Mouse (Mus musculus): ENCODE results near the gene Ssc4d. TPM values are rescaled to one million over a fixed set of nuclear protein-coding genes. Genes with fewer than 3 reads are reported as not detected.

Ssc4d gene
- polyA plus RNA-seq, 2 experiments = 2.6 to 6.6 TPM

DNA sequence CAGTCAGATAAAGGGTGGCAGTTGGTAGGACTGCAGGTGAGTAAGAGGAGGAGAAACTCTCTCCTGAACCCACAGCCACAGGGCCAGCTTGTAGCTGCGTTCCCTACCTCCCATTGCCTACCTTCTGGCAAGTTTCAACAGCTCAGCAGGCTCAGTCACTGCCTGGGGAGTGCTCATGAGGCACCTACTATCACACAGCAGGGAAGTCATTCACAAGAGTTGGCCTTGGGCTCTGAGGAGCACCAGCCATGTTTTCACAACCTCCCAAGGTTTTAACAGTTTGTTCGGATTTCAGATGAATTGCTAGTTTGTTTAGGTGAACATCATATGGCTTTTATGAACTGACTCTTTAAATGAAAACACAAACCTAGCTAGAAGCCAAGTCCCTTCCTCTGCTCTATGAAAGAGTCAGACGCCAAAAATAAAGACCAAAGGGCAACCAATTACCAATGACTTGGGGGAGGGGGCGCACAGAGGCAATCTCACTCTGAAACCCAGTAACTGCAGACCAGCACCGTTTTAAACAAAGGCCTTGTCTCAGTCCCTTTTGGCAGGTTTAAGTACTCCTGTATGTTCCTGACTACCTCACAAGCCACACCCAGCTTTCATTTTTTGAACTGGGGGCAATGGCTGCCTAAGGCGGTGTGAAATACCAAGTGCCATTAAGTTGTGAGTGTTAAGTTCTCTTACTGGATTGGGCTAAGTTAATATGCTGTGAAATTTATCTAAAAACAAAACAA, 44.5 kb downstream of the Ssc4d start:
- DNase-seq (ENCODE audit: low spot score) (no peak), ATAC-seq (ENCODE audit: low FRiP score, low read depth) (no peak)
- Histone ChIP-seq H3K4me2 (replicated peaks; ENCODE audit: low read depth, low read length, severe bottlenecking) (no peak overlapping the region), H3K9ac (ENCODE audit: low read depth, low read length, severe bottlenecking) (no peak overlapping the region), H3K27me3 (ENCODE audit: control insufficient read depth, insufficient read depth, low read length) (no peaks in the 10 kb centered on the region), H3K9me3 (ENCODE audit: control insufficient read depth, low read length) (no peaks in the 10 kb centered on the region), H3K27ac (replicated peaks; ENCODE audit: low read depth, low read length) (no peak overlapping the region), H3K36me3 (ENCODE audit: control insufficient read depth, insufficient read depth, low read length) (peaks cover 69% of the 10 kb centered on the region), H3K4me1 (ENCODE audit: control insufficient read depth, insufficient read depth, low read length) (peaks cover 10% of the 10 kb centered on the region; the same call in 1 of the 2 replicates), H3K4me3 (replicated peaks; ENCODE audit: low read length) (no peak overlapping the region)
- WGBS = 71% methylated on average over 6 of the region's 6 CpGs
- no peak for TF ChIP-seq POLR2A (IDR thresholded peaks at IDR 0.05; ENCODE audit: borderline replicate concordance, extremely low read depth, insufficient read depth, insufficient read length)

DNA sequence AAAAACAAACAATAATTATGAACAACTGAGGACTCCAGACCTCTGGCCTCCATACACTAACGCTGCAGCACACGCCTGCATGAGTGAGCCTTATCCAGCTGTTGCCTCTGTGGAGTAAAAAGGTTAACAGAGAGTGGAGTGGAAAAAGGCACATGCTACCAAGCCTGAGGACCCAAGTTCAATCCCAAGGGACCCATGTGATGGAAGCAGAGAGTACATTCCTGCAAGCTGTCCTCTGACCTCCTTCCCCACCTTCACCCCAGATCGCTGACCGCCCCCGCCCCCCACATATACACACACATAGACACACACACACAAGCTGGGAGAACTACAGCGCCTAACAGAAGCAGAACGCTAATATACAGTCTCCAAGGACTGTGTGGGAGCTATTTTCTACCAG, 50.4 kb downstream of the Ssc4d start:
- no peak for ATAC-seq (ENCODE audit: low FRiP score, low read depth)
- no peak for DNase-seq (ENCODE audit: low spot score)
- H3K4me1 ChIP-seq (ENCODE audit: control insufficient read depth, insufficient read depth, low read length) = no peaks in the 10 kb centered on the region
- 99% methylated on average over 7 of the region's 7 CpGs for WGBS
- no peak for TF ChIP-seq POLR2A (IDR thresholded peaks at IDR 0.05; ENCODE audit: borderline replicate concordance, extremely low read depth, insufficient read depth, insufficient read length)
- H3K27me3 ChIP-seq (ENCODE audit: control insufficient read depth, insufficient read depth, low read length) = no peaks in the 10 kb centered on the region
- H3K4me3 ChIP-seq (replicated peaks; ENCODE audit: low read length) = no peak overlapping the region
- H3K9me3 ChIP-seq (ENCODE audit: control insufficient read depth, low read length) = no peaks in the 10 kb centered on the region
- peaks cover 82% of the 10 kb centered on the region for H3K36me3 ChIP-seq (ENCODE audit: control insufficient read depth, insufficient read depth, low read length)
- H3K9ac ChIP-seq (ENCODE audit: low read depth, low read length, severe bottlenecking) = no peak overlapping the region
- H3K4me2 ChIP-seq (replicated peaks; ENCODE audit: low read depth, low read length, severe bottlenecking) = no peak overlapping the region
- H3K27ac ChIP-seq (replicated peaks; ENCODE audit: low read depth, low read length) = no peak overlapping the region

- Histone ChIP-seq H3K27me3 (ENCODE audit: control insufficient read depth, insufficient read depth, low read length) (no peaks in the 10 kb centered on the region), H3K4me2 (replicated peaks; ENCODE audit: low read depth, low read length, severe bottlenecking) (no peak overlapping the region), H3K27ac (replicated peaks; ENCODE audit: low read depth, low read length) (no peak overlapping the region), H3K36me3 (ENCODE audit: control insufficient read depth, insufficient read depth, low read length) (peaks cover 59% of the 10 kb centered on the region), H3K4me1 (ENCODE audit: control insufficient read depth, insufficient read depth, low read length) (no peaks in the 10 kb centered on the region), H3K9ac (ENCODE audit: low read depth, low read length, severe bottlenecking) (no peak overlapping the region), H3K9me3 (ENCODE audit: control insufficient read depth, low read length) (no peaks in the 10 kb centered on the region), H3K4me3 (replicated peaks; ENCODE audit: low read length) (no peak overlapping the region)
- no peak for TF ChIP-seq POLR2A (IDR thresholded peaks at IDR 0.05; ENCODE audit: borderline replicate concordance, extremely low read depth, insufficient read depth, insufficient read length)
- 88% methylated on average over 3 of the region's 3 CpGs for WGBS
- DNase-seq (ENCODE audit: low spot score) = no peak
- no peak for ATAC-seq (ENCODE audit: low FRiP score, low read depth)
These were observed 54.4 kb downstream of the Ssc4d start for GRCm38 (mm10) chr5:135919902-135920301.

DNA sequence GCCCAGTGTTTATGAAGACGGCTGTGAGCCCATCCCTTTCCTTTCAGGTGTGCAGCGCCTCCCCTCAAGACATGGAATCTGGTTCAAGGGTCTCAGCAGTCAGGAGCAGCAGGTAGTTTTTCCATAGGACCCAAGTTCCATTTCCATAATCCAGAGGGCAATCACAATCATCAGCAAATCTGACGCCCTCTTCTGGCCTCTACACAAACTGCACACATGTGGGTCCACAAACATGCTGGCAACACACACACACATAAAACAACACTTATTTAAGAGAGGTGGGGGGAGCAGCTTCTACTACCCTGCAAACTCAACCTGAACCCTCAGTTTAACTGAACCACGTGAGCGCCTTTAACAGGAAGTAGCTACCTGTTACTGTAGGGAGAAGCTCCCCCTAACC, 55.7 kb downstream of the Ssc4d start:
- no peaks in the 10 kb centered on the region for H3K4me1 ChIP-seq (ENCODE audit: control insufficient read depth, insufficient read depth, low read length)
- WGBS = 95% methylated on average over 5 of the region's 5 CpGs
- no peaks in the 10 kb centered on the region for H3K9me3 ChIP-seq (ENCODE audit: control insufficient read depth, low read length)
- no peak overlapping the region for H3K4me2 ChIP-seq (replicated peaks; ENCODE audit: low read depth, low read length, severe bottlenecking)
- no peak overlapping the region for H3K27ac ChIP-seq (replicated peaks; ENCODE audit: low read depth, low read length)
- no peaks in the 10 kb centered on the region for H3K27me3 ChIP-seq (ENCODE audit: control insufficient read depth, insufficient read depth, low read length)
- TF ChIP-seq POLR2A (IDR thresholded peaks at IDR 0.05; ENCODE audit: borderline replicate concordance, extremely low read depth, insufficient read depth, insufficient read length) = no peak
- no peak for ATAC-seq (ENCODE audit: low FRiP score, low read depth)
- DNase-seq (ENCODE audit: low spot score) = no peak
- no peak overlapping the region for H3K9ac ChIP-seq (ENCODE audit: low read depth, low read length, severe bottlenecking)
- H3K4me3 ChIP-seq (replicated peaks; ENCODE audit: low read length) = no peak overlapping the region
- H3K36me3 ChIP-seq (ENCODE audit: control insufficient read depth, insufficient read depth, low read length) = peaks cover 63% of the 10 kb centered on the region

- H3K4me2 ChIP-seq (replicated peaks; ENCODE audit: low read depth, low read length, severe bottlenecking) = no peak overlapping the region
- peaks cover 63% of the 10 kb centered on the region for H3K36me3 ChIP-seq (ENCODE audit: control insufficient read depth, insufficient read depth, low read length)
- no peaks in the 10 kb centered on the region for H3K27me3 ChIP-seq (ENCODE audit: control insufficient read depth, insufficient read depth, low read length)
- no peaks in the 10 kb centered on the region for H3K4me1 ChIP-seq (ENCODE audit: control insufficient read depth, insufficient read depth, low read length)
- H3K9ac ChIP-seq (ENCODE audit: low read depth, low read length, severe bottlenecking) = no peak overlapping the region
- no peak overlapping the region for H3K4me3 ChIP-seq (replicated peaks; ENCODE audit: low read length)
- TF ChIP-seq POLR2A (IDR thresholded peaks at IDR 0.05; ENCODE audit: borderline replicate concordance, extremely low read depth, insufficient read depth, insufficient read length) = no peak
- H3K27ac ChIP-seq (replicated peaks; ENCODE audit: low read depth, low read length) = no peak overlapping the region
- ATAC-seq (ENCODE audit: low FRiP score, low read depth) = no peak
- DNase-seq (ENCODE audit: low spot score) = no peak
- H3K9me3 ChIP-seq (ENCODE audit: control insufficient read depth, low read length) = no peaks in the 10 kb centered on the region
- WGBS = 93% methylated on average over 5 of the region's 5 CpGs
These were observed 56.3 kb downstream of the Ssc4d start for GRCm38 (mm10) chr5:135918059-135918437.

All from limb, embryonic 14.5 days (tissue).